Mouse (Mus musculus): Measurements from ENCODE around the gene Mif4gd.

DNA sequence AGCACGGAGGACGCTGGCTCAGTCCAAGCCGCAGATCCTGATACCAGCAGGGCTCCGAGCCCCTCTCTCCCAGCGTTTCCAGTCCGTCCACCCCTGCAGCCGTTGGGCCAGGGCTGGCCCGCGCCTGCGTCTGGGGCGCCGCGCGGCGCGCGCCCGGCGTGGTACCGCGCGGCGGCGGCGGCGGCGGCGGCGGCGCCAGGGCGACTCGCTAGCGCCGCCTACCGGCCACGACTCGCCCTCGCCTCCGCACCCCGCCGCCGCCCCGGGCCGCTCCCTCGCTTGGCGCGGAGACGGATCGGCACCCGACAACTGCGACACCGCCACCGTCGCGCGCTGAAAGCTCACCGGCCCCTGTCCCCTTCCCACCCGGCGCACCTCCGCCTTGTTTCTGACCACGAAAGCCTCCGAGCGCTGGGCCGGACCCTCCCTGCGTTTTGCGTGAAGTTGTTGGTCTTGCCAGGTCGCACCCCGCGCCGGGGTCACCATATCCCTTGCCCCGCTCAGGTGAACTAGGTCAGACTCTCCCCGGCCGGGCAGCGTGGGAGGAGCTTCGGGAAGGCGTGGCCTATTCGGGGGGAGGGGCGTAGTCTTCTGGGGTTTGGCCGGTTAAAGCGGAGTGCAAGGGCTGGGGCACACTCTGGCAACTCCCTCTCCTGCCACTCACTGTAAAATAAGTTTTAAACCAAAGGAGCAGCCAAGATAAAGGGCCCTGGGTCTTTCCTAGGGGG lies at the start of gene Mif4gd:
- peak; percentile 67 for TF ChIP-seq CTCF (IDR thresholded peaks at IDR 0.05)
- no peak for TF ChIP-seq EP300 (IDR thresholded peaks at IDR 0.05)
